Mouse (Mus musculus): ENCODE data around the gene Otop3.

DNA sequence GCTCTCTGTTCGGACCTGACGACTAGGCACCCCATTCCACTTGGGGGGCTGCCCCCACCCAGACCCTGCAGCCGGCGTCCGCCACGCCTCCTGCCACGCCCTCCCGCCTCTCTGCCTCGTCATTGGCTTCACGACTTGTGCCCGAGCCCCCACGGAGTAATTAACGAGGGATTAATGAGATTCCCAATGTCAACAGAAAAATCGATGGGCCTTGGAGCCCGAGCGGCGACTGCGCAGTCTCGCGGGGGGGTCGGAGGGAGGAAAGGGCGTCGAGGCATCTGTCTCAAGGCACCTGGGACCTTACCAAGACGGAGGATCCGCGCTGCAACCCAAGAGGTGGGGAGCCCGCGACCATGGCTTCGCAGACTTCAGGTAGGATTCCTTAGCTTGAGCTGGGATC lies at the start of gene Otop3:
- TF ChIP-seq CTCF (IDR thresholded peaks at IDR 0.05), result no peak
- TF ChIP-seq EP300 (IDR thresholded peaks at IDR 0.05; ENCODE audit: insufficient read depth, low read depth, low read length), result no peak
- no peak for TF ChIP-seq POLR2A (IDR thresholded peaks at IDR 0.05; ENCODE audit: insufficient read depth, low read depth, low read length)
